ENCODE assay signal across 23 mouse cellular contexts in genomic region chr9:54074901-54075300, GRCm38 (mm10). TPM values are rescaled to one million over a fixed set of nuclear protein-coding genes. Genes with fewer than 3 reads are reported as not detected.
"Had no signal": no experiment of that assay in that cellular context is flagged by ENCODE, and none has a peak within 500 bp of the region (broad histone marks: within the 10 kb centered on the region; RNA-seq: fewer than 3 reads in every experiment).

No protein-coding gene starts in this region.

- H3K9me3 ChIP-seq: heart, embryonic 13.5 days; heart, embryonic 15.5 days; hindbrain, embryonic 13.5 days; hindbrain, embryonic 15.5 days; limb, embryonic 13.5 days had no signal

- H3K4me3 ChIP-seq: heart, adult 2 months; heart, embryonic 13.5 days; heart, embryonic 15.5 days; hindbrain, embryonic 13.5 days; hindbrain, embryonic 15.5 days; limb, embryonic 13.5 days had no signal

- H3K4me1 ChIP-seq: heart, embryonic 13.5 days; heart, embryonic 15.5 days; hindbrain, embryonic 13.5 days; hindbrain, embryonic 15.5 days; limb, embryonic 13.5 days had no signal

- H3K36me3 ChIP-seq: heart, embryonic 13.5 days; heart, embryonic 15.5 days; hindbrain, embryonic 13.5 days; hindbrain, embryonic 15.5 days; limb, embryonic 13.5 days had no signal

- ATAC-seq: forebrain, embryonic 16.5 days; hindbrain, postnatal 0 days; intestine, embryonic 16.5 days had no signal

- H3K4me2 ChIP-seq: heart, embryonic 11.5 days; heart, embryonic 13.5 days; heart, embryonic 15.5 days; hindbrain, embryonic 13.5 days; hindbrain, embryonic 15.5 days; limb, embryonic 13.5 days had no signal

- H3K27me3 ChIP-seq: heart, embryonic 13.5 days; heart, embryonic 15.5 days had no signal

- DNase-seq: gastrocnemius, postnatal 14 days; gastrocnemius, postnatal 36 days; heart, adult 11 months; heart, adult 2 months; heart, postnatal 14 days; heart, postnatal 36 days; kidney, adult 11 months; kidney, adult 2 months; kidney, postnatal 14 days; kidney, postnatal 36 days; layer of hippocampus, adult 9-11 months; layer of hippocampus, postnatal 36 days; left cerebral cortex, postnatal 4 days had no signal

- H3K9ac ChIP-seq: heart, embryonic 13.5 days; heart, embryonic 15.5 days; hindbrain, embryonic 13.5 days; hindbrain, embryonic 15.5 days; limb, embryonic 13.5 days had no signal

- H3K27ac ChIP-seq: heart, adult 2 months; heart, embryonic 13.5 days; heart, embryonic 15.5 days; hindbrain, embryonic 13.5 days; hindbrain, embryonic 15.5 days; hindbrain, postnatal 0 days; limb, embryonic 13.5 days had no signal

RNA-seq across cellular contexts. Expression of gene Tnfaip8l3, which starts 6.7 kb away (rescaled TPM):
- total RNA-seq: gastrocnemius, postnatal 36 days; hematopoietic stem cell, adult 5-6 weeks had no signal
